Mouse (Mus musculus) kidney, embryonic 14.5 days (tissue): ENCODE measurements around the gene Gfod1. TPM values are rescaled to one million over a fixed set of nuclear protein-coding genes. Genes with fewer than 3 reads are reported as not detected.

Experiments used
- ATAC-seq: fragments of 200-750 bp; cut with Nextera tagmentation; 2 replicates; pipeline ENCODE4 v1.8.0; 2017; ENCODE audit warnings: moderate number of reproducible peaks, mild to moderate bottlenecking, moderate TSS enrichment, moderate library complexity; ENCODE audit not compliant: low FRiP score, low TSS enrichment
- H3K27ac ChIP-seq: fragments of 300-500 bp; sonication (generic); 2 replicates; pipeline ENCODE4 v1.5.1; 2014; ENCODE audit warnings: low read depth, mild to moderate bottlenecking, low read length, moderate library complexity, mixed read lengths
- H3K27me3 ChIP-seq: fragments of 300-500 bp; sonication (generic); 2 replicates; pipeline ENCODE4 v1.6.1; 2014; ENCODE audit warnings: mild to moderate bottlenecking, low read length; ENCODE audit not compliant: control insufficient read depth, insufficient read depth
- H3K36me3 ChIP-seq: fragments of 300-500 bp; sonication (generic); 2 replicates; pipeline ENCODE4 v1.6.1; 2014; ENCODE audit warnings: low read length, mixed read lengths; ENCODE audit not compliant: control insufficient read depth, insufficient read depth
- H3K4me1 ChIP-seq: fragments of 300-500 bp; sonication (generic); 2 replicates; pipeline ENCODE4 v1.6.1; 2014; ENCODE audit warnings: low read length, mixed read lengths; ENCODE audit not compliant: control insufficient read depth, insufficient read depth
- H3K4me2 ChIP-seq: fragments of 300-500 bp; sonication (generic); replicated peaks from 2 replicates; pipeline ENCODE4 v1.6.1; 2014; ENCODE audit warnings: low read depth, mild to moderate bottlenecking, low read length
- H3K4me3 ChIP-seq: fragments of 300-500 bp; sonication (generic); 2 replicates; pipeline ENCODE4 v1.5.1; 2014; ENCODE audit warnings: mild to moderate bottlenecking, low read length
- H3K9ac ChIP-seq: fragments of 300-500 bp; sonication (generic); 2 replicates; pipeline ENCODE4 v1.6.1; 2014; ENCODE audit warnings: low read depth, mild to moderate bottlenecking, low read length, moderate library complexity
- H3K9me3 ChIP-seq: fragments of 300-500 bp; sonication (generic); 2 replicates; pipeline ENCODE4 v1.6.1; 2016; ENCODE audit warnings: low read length; ENCODE audit not compliant: control insufficient read depth
- WGBS: fragments of 180-500 bp; shearing (Covaris S2); extraction: QIAGEN DNeasy Blood & Tissue Kit; methylation state at CpG from one replicate; pipeline ENCODE4 v1.1.7; 2014; 5-methylcytosine and 5-hydroxymethylcytosine counted together
- polyA plus RNA-seq: library from polyadenylated mRNA; unstranded; fragments of >200 nt; fragmentation: Nextera tagmentation; extraction: Ambion mirVana; gene quantifications from 2 replicates; pipeline ENCODE4 v1.2.1, GENCODE M21; 2014

Gene Gfod1
- polyA plus RNA-seq, 1 experiment from 2014 or later, result 0.41 TPM

DNA sequence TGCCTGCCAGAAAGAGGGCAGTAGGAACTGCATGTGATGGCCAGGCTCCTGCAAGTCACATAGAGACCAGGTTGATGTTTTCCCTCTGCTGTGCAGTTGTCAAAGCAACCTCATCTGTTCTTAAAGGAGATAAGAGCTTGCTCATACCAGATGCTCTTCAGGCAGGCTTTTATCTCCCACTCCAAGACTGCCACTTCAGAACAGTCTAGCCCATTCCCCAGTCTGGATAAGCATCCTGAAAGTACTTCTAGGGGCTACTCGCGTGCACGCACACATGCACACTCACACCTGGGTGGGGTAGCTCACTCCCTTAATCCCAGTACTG lies 68.4 kb downstream of the Gfod1 start:
- no peaks in the 10 kb centered on the region for H3K36me3 ChIP-seq
- no peak overlapping the region for H3K4me3 ChIP-seq
- H3K9ac ChIP-seq, result no peak overlapping the region
- WGBS, result 79% methylated on average over 3 of the region's 3 CpGs
- no peak overlapping the region for H3K27ac ChIP-seq
- ATAC-seq, result no peak
- H3K27me3 ChIP-seq, result no peaks in the 10 kb centered on the region
- peaks cover 15% of the 10 kb centered on the region; the same call in 1 of the 2 replicates for H3K4me1 ChIP-seq
- H3K9me3 ChIP-seq, result no peaks in the 10 kb centered on the region
- no peak overlapping the region for H3K4me2 ChIP-seq

- H3K27ac ChIP-seq, result no peak overlapping the region
- peaks cover 15% of the 10 kb centered on the region; the same call in 1 of the 2 replicates for H3K4me1 ChIP-seq
- H3K9ac ChIP-seq, result no peak overlapping the region
- H3K4me3 ChIP-seq, result no peak overlapping the region
- ATAC-seq, result no peak
- H3K9me3 ChIP-seq, result no peaks in the 10 kb centered on the region
- H3K36me3 ChIP-seq, result no peaks in the 10 kb centered on the region
- no peak overlapping the region for H3K4me2 ChIP-seq
- 67% methylated on average over 9 of the region's 9 CpGs for WGBS
- H3K27me3 ChIP-seq, result no peaks in the 10 kb centered on the region
These were observed 68.9 kb downstream of the Gfod1 start for GRCm38 (mm10) chr13:43234869-43235585.

GRCm38 (mm10) chr13:43233331-43233730 lies 70.6 kb downstream of the Gfod1 start:
- H3K27me3 ChIP-seq, result no peaks in the 10 kb centered on the region
- H3K4me1 ChIP-seq, result peaks cover 15% of the 10 kb centered on the region; the same call in 1 of the 2 replicates
- no peak for ATAC-seq
- no peak overlapping the region for H3K9ac ChIP-seq
- H3K4me2 ChIP-seq, result no peak overlapping the region
- H3K27ac ChIP-seq, result no peak overlapping the region
- no peaks in the 10 kb centered on the region for H3K36me3 ChIP-seq
- H3K4me3 ChIP-seq, result no peak overlapping the region
- no peaks in the 10 kb centered on the region for H3K9me3 ChIP-seq
- 69% methylated on average over 4 of the region's 4 CpGs for WGBS

- no peak overlapping the region; the same call in 1 of the 2 replicates for H3K27ac ChIP-seq
- H3K4me3 ChIP-seq, result no peak overlapping the region
- H3K9me3 ChIP-seq, result no peaks in the 10 kb centered on the region
- H3K9ac ChIP-seq, result no peak overlapping the region
- no peak for ATAC-seq
- peaks cover 15% of the 10 kb centered on the region; the same call in 1 of the 2 replicates for H3K4me1 ChIP-seq
- no peaks in the 10 kb centered on the region for H3K27me3 ChIP-seq
- WGBS, result 19% methylated on average over 13 of the region's 13 CpGs
- H3K4me2 ChIP-seq, result no peak overlapping the region
- no peaks in the 10 kb centered on the region for H3K36me3 ChIP-seq
These were observed 71.8 kb downstream of the Gfod1 start for GRCm38 (mm10) chr13:43231965-43232860.

DNA sequence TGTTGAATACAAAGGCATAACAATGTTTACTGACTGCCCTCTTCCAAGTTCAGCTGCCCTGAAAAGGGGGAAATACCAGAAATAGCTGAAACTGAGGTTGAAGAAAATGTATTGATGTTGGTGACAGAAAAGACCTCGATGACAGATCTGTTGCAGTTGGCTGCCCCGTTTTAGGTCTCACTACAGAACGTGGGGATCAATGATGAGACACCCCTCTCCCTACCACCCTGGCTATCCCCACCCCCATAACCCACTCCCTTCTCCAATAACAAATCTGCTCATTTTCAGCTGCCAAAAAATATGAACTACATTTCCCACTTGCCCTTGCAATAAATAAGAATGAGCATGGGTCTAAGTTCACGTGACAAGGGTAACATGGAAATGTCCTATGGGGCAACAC lies 73.1 kb downstream of the Gfod1 start:
- H3K27ac ChIP-seq, result no peak overlapping the region

DNA sequence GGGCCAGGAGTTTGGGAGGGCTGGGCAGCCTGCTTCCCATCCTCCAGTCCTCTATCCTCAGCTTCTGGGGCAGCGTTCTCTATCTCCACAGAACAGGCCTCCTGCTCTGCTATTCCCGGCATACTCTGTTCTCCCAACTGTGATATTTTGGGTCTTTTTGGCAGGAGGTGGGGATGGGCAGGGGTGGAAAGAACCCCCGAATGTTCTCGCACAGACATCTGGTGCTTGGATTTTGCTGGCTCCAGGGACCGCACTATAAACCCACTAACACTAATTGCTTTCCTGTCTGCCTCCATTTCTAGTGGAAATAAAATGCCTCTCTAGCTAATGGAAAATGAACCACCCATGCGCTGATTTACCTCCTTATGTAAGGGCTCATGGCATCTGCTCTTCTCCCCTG lies 73.7 kb downstream of the Gfod1 start:
- no peak for ATAC-seq
- Histone ChIP-seq H3K36me3 (no peaks in the 10 kb centered on the region), H3K9me3 (no peaks in the 10 kb centered on the region), H3K4me1 (peaks cover 12% of the 10 kb centered on the region; the same call in 1 of the 2 replicates), H3K27ac (no peak overlapping the region), H3K4me2 (no peak overlapping the region), H3K9ac (no peak overlapping the region), H3K27me3 (no peaks in the 10 kb centered on the region), H3K4me3 (no peak overlapping the region)
- 81% methylated on average over 6 of the region's 6 CpGs for WGBS

More for the DNA sequence above, 73.1 kb downstream of the Gfod1 start:
- Histone ChIP-seq H3K4me2 (no peak overlapping the region), H3K4me1 (peaks cover 12% of the 10 kb centered on the region; the same call in 1 of the 2 replicates), H3K4me3 (no peak overlapping the region), H3K27me3 (no peaks in the 10 kb centered on the region), H3K36me3 (no peaks in the 10 kb centered on the region), H3K9me3 (no peaks in the 10 kb centered on the region), H3K9ac (no peak overlapping the region)
- WGBS, result 63% methylated on average over 4 of the region's 4 CpGs
- no peak for ATAC-seq

GRCm38 (mm10) chr13:43229767-43230166 lies 74.2 kb downstream of the Gfod1 start:
- 90% methylated on average over 3 of the region's 3 CpGs for WGBS
- no peak for ATAC-seq
- Histone ChIP-seq H3K27me3 (no peaks in the 10 kb centered on the region), H3K27ac (no peak overlapping the region), H3K4me3 (no peak overlapping the region), H3K4me2 (no peak overlapping the region), H3K4me1 (peaks cover 12% of the 10 kb centered on the region; the same call in 1 of the 2 replicates), H3K9me3 (no peaks in the 10 kb centered on the region), H3K9ac (no peak overlapping the region), H3K36me3 (no peaks in the 10 kb centered on the region)

- WGBS, result 81% methylated on average over 6 of the region's 6 CpGs
- Histone ChIP-seq H3K9ac (no peak overlapping the region), H3K9me3 (no peaks in the 10 kb centered on the region), H3K27ac (no peak overlapping the region), H3K4me2 (no peak overlapping the region), H3K27me3 (no peaks in the 10 kb centered on the region), H3K4me3 (no peak overlapping the region), H3K4me1 (peaks cover 12% of the 10 kb centered on the region; the same call in 1 of the 2 replicates), H3K36me3 (no peaks in the 10 kb centered on the region)
- ATAC-seq, result no peak
These were observed 75.8 kb downstream of the Gfod1 start for GRCm38 (mm10) chr13:43228141-43228540.

DNA sequence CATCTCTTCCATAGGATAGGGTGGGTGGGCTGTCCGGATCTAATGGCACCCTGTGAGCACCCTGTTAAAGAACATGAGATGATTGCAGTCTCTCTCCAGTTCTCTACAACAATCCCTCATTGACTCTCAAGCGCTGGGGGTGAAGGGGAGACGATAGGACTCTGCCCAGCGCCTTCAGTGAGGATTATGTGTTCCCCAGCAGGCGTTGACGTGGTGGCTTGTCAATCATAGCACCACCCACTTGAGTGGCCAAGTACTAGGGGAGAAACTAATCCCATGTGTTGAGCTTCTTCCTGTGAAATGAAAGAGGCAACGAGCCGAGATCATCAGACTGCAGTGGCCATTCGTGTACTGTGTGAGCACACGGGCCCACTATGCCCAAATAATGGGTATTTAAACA lies 77.9 kb downstream of the Gfod1 start:
- no peak overlapping the region for H3K9ac ChIP-seq
- H3K4me1 ChIP-seq, result no peaks in the 10 kb centered on the region
- no peaks in the 10 kb centered on the region for H3K9me3 ChIP-seq
- no peak for ATAC-seq
- no peak overlapping the region for H3K27ac ChIP-seq
- no peaks in the 10 kb centered on the region for H3K36me3 ChIP-seq
- 84% methylated on average over 10 of the region's 10 CpGs for WGBS
- no peak overlapping the region for H3K4me3 ChIP-seq
- no peak overlapping the region for H3K4me2 ChIP-seq
- no peaks in the 10 kb centered on the region for H3K27me3 ChIP-seq
